Mouse (Mus musculus): Measurements from ENCODE around the gene Zfpm1.

The Zfpm1 gene

GRCm38 (mm10) chr8:122345181-122346095 is 63.5 kb downstream of the Zfpm1 start:
- DNase-seq (ENCODE audit: low read depth, low spot score), result no peak

DNA sequence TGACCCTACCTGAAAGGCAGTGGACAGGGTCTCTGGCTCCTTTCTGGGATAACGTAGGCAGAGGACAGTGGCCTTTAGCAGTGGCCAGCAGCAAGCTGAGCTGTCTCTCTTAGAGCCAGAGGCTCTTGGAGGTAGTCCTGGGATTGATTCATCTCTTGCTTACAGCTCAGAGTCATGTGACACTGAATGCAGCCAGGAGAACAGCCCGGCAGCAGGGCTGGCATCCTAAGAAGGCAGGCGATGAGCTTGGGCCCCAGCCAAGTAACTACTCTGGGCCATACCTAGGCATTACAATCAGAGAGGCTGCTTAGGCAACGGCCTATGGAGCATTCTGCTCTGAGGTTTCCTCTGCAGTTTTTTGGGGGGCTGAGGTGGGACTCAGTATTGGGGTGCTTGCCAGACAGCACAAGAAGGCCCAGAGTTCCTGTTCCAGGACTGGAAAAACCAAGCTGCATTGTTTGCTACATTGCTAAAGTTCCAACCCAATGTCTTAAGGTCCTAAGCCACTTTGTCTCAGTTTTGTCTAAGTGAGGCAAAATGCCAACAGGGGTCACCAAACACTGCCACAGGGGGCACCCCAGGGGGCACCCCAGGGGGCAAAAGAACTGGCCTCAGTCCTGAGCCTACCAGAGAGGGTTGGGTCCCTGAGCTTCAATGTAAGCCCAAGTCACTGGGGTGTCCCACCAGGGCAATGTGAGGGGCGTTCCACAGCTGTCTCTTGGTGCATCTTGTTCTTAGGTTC is 66.0 kb downstream of the Zfpm1 start:
- DNase-seq (ENCODE audit: low read depth, low spot score), result no peak

- DNase-seq (ENCODE audit: low read depth, low spot score), result no peak
Measured at GRCm38 (mm10) chr8:122349357-122350297, 67.7 kb downstream of the Zfpm1 start.

- no peak for DNase-seq (ENCODE audit: low read depth, low spot score)
Measured at GRCm38 (mm10) chr8:122350309-122351089, 68.6 kb downstream of the Zfpm1 start.

DNA sequence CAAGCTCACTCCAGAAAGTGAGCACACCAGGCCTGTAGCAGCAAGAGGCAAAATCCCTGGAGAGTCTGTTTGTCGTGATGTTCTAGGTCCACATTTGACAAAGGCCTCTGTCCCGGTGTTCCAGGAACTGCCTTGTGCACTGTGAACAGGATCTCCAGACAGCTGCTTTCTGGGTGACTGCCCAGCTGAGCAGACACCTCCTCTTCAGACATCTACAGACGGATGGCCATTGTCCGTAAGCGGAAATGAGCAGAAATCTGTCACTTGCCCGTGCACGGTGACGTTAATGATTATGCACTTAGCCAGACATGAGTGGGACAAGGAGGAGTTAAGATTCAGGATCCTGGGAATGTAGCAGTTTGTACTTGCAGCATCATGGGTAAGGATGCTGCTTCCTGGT is 72.2 kb downstream of the Zfpm1 start:
- no peak for DNase-seq (ENCODE audit: low read depth, low spot score)

DNA sequence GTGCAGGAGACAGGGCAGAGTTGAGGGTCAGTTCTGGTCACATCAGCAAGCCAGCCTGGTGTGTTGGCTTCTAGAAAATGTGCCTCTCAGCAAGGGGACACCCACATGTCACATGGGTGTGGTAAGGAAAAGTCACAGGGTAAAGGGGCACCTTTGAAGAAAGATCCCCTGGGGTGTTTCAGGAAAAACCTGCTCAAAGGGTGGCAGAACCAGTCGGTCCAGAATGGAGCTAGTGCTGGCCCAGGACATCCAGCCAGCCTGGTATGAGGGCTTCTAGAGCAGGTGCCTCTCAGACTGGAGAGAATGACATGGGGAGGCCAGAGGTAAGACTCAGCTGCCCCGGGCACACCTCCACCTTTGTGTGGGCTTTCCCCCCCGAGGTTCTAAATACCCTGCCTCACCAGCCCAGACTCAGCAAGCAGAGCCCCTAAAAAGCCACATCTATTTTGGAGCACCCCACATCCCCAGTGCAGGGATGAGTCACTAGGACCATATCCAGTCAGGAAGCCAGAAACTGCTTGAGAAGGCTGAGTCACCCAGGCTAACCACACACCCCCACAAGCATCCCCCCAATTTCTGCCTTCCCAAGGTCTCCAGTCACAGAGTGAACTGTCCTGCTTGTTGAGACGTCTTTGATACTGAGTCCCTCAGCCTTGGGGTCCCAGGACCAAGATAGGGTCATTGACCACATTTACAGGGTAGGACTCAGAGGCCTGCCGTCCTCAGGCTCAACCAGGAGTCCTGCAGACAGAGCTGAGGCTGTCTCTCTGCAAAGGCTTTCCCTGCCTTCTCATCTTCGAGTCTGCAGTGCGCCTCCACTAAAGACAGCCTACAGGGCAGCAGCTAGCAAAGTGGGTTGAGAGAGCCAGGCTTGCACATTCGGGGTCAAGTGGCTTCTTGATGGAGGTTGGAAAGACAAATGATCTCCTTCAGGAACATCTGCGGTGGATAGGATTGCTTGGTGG is 74.0 kb downstream of the Zfpm1 start:
- peak; percentile 86 for DNase-seq (ENCODE audit: low read depth, low spot score)

- no peak for DNase-seq (ENCODE audit: low read depth, low spot score)
Measured at GRCm38 (mm10) chr8:122357202-122357601, 75.3 kb downstream of the Zfpm1 start.

- no peak for DNase-seq (ENCODE audit: low read depth, low spot score)
Measured at GRCm38 (mm10) chr8:122357641-122358040, 75.7 kb downstream of the Zfpm1 start.

GRCm38 (mm10) chr8:122359111-122359775 is 77.3 kb downstream of the Zfpm1 start:
- DNase-seq (ENCODE audit: low read depth, low spot score), result peak; percentile 18

DNA sequence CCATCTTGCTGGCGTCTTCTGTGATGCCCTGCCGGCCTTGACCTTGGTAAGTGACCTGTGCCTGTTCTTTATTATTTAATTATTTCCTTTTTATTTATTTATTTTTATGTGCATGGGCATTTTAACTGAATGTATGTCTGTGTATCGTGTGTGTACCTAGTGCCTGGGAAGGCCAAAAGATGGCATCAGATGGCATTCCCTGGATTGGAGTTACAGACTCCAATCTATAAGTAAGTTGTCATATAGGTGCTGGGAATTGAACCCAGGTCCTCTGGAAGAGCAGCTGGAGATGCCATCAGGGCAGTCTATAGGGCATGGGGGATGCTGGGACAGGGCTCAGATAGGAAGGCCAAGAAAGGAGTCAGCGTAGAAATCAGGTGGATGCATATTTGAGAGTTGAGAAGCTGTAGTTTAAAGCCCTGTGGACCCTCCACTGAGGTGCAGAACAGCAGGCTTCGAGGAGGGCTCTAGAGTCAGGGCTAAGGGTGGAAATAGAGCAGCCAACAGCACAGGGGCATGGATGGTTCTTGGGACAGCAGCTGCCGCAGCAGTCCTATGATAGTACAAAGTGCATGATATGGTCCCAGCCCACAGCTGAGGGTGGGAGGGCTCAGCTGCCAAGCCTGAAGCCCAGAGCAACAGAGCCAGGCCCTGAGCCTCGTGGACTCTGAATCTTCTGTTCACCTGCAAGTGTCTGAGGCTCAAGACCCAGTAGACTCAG is 78.9 kb downstream of the Zfpm1 start, which contains the start of gene Trhr2:
Trhr2 (minus strand) TSS at position 51 of the 721 bp plus-strand sequence.
- no peak for DNase-seq (ENCODE audit: low read depth, low spot score)

GRCm38 (mm10) chr8:122362271-122362670 is 80.3 kb downstream of the Zfpm1 start:
- no peak for DNase-seq (ENCODE audit: low read depth, low spot score)

DNA sequence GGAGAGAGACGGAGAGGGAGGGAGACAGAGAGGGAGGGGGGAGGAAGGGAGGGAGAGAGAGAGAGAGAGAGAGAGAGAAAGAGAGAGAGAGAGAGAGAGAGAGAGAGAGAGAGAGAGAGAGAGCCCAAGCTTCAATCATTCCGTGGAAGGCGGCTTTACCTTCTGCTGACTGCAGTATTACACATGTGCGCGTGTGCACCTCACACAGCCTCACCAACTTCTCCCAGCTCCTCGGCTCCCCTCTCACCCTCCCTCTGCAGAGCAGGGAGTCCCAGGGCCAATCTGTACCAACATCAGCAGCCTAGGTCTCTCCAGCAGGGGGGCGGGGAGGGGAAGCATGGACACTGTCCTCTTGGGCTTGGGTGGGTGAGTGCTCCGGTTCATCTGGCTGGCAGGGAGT is 81.0 kb downstream of the Zfpm1 start:
- no peak for DNase-seq (ENCODE audit: low read depth, low spot score)

DNA sequence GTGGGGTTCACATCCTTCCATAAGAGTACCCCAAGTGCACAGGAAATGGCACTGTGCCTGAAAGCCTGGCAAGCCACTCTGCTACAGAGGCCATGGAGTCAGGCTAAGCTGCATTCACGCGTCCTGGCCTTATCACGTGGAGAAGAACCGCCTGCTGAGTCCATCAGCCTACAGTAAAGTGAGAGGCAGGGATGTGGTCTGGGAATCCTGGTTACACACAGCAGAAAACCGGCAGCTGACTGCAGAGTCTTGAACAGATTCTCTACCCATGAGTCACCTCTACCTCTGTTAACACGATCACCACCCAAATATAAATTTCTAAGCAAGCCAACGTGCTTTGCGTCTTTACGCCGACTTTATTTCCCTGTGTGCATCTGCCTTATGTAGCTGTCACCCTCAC is 86.6 kb downstream of the Zfpm1 start:
- DNase-seq (ENCODE audit: low read depth, low spot score), result no peak

- DNase-seq (ENCODE audit: low read depth, low spot score), result no peak
Measured at GRCm38 (mm10) chr8:122369665-122370064, 87.7 kb downstream of the Zfpm1 start.

DNA sequence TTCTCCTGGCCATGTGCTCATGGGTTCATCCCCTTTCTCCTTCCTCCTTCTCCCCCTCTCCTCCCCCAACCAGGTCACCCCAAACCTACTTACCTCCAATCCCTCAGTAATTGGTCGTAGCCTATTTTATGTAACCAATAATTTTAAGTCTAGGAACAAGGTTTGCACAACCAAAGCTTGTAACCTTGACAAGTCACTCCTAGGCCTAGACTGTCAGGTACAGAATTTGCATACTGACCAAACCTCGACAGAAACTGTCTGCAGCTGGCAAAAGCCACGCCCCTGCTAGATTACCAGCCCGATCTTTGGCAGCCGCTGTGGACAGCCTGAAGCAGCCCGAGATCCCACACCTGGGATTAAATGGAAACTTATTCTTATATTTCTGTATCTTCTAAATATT is 89.8 kb downstream of the Zfpm1 start:
- no peak for DNase-seq (ENCODE audit: low read depth, low spot score)

DNA sequence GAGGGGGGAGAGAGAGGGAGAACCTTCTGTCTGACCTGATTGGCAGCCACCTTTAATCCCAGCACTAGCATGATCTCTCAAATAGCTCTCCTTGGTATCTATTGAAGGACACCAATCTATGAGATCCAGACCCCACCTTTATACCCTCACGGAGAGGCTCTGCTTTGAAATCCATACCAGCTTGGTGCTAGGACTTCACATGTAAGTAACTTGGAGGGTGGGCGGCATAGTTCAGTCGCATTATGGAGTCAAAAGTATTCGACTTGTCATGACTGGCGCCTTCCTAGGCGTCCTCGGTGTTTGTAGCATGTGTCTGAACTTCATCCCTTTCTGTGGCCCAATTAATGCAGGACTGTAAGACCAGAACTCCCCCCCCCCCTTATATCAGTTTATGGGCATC is 93.4 kb downstream of the Zfpm1 start:
- no peak for DNase-seq (ENCODE audit: low read depth, low spot score)

- no peak for DNase-seq (ENCODE audit: low read depth, low spot score)
Measured at GRCm38 (mm10) chr8:122375751-122376364, 93.9 kb downstream of the Zfpm1 start.
